Mouse (Mus musculus) megakaryocyte, embryonic 14.5 days (primary cell): ENCODE data around the gene Vma21. TPM values are rescaled to one million over a fixed set of nuclear protein-coding genes. Genes with fewer than 3 reads are reported as not detected.

ENCODE experiments used
- H3K27me3 ChIP-seq: replicated peaks from 2 replicates; pipeline ENCODE3; 2012; ENCODE audit warnings: inconsistent platforms
- H3K36me3 ChIP-seq: replicated peaks from 2 replicates; pipeline ENCODE3; 2012; ENCODE audit warnings: low read length, inconsistent platforms, mixed read lengths
- H3K4me1 ChIP-seq: 2 replicates; pipeline ENCODE4 v1.6.1; 2012; ENCODE audit warnings: inconsistent platforms
- H3K4me3 ChIP-seq: replicated peaks from 2 replicates; pipeline ENCODE3; 2012; ENCODE audit warnings: moderate library complexity, mild to moderate bottlenecking, inconsistent platforms
- H3K9me3 ChIP-seq: 2 replicates; pipeline ENCODE4 v1.6.1; 2012; ENCODE audit warnings: inconsistent platforms
- FLI1 ChIP-seq: IDR thresholded peaks from 2 replicates; pipeline ENCODE4 v1.6.1; 2012; ENCODE audit warnings: low read length, inconsistent platforms, mixed read lengths
- GATA1 ChIP-seq: IDR thresholded peaks from 3 replicates; pipeline ENCODE4 v1.6.1; 2012; ENCODE audit warnings: mixed read lengths, low read length, inconsistent platforms, borderline replicate concordance
- polyA plus RNA-seq: library from polyadenylated mRNA; stranded (reverse); fragments of >175 nt; gene quantifications from 2 replicates; pipeline ENCODE4 v1.2.3, GENCODE M21; 2012; ENCODE audit warnings: low replicate concordance; ENCODE audit not compliant: insufficient read depth

Gene Vma21
- polyA plus RNA-seq = 0.97 and 3.0 TPM in 2 replicates

- no peak for TF ChIP-seq GATA1
- TF ChIP-seq FLI1 = no peak
- Histone ChIP-seq H3K4me1 (peaks cover 19% of the 10 kb centered on the region), H3K4me3 (peak within 1 kb of the TSS; percentile 94), H3K36me3 (peaks cover 2% of the 10 kb centered on the region), H3K27me3 (peaks cover 17% of the 10 kb centered on the region), H3K9me3 (no peaks in the 10 kb centered on the region)
Measured at GRCm38 (mm10) chrX:71815631-71816345, at the start of gene Vma21. Gene Vma21 (plus strand): TSS chrX:71815924.

DNA sequence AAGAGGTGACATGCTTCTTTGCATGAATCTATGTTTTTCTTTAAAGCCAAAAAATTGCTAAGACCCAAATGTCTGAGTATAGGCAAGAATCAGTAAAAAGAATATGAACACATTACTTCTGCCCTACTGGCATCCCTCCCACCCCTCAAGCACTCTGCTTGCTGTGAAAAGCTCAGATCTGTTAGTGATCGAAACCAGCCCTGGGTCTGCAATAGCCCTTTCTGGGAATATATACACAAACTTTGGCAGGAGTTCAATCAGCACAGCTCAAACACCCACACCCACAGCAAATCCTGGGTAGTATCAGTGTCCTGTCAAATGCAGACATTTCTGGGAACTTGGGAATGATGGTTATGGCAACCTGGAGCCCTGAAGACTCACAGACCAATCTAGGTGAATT lies 47.8 kb upstream of the Vma21 start:
- H3K9me3 ChIP-seq = no peaks in the 10 kb centered on the region
- H3K27me3 ChIP-seq = peaks cover 10% of the 10 kb centered on the region
- H3K4me3 ChIP-seq = no peak overlapping the region
- TF ChIP-seq GATA1 = no peak
- H3K36me3 ChIP-seq = no peaks in the 10 kb centered on the region
- no peaks in the 10 kb centered on the region for H3K4me1 ChIP-seq

- Histone ChIP-seq H3K36me3 (no peaks in the 10 kb centered on the region), H3K4me3 (no peak overlapping the region), H3K9me3 (no peaks in the 10 kb centered on the region), H3K27me3 (peaks cover 23% of the 10 kb centered on the region), H3K4me1 (no peaks in the 10 kb centered on the region)
- TF ChIP-seq FLI1 (no peak), GATA1 (no peak)
Measured at GRCm38 (mm10) chrX:71791106-71791505, 24.6 kb upstream of the Vma21 start.

DNA sequence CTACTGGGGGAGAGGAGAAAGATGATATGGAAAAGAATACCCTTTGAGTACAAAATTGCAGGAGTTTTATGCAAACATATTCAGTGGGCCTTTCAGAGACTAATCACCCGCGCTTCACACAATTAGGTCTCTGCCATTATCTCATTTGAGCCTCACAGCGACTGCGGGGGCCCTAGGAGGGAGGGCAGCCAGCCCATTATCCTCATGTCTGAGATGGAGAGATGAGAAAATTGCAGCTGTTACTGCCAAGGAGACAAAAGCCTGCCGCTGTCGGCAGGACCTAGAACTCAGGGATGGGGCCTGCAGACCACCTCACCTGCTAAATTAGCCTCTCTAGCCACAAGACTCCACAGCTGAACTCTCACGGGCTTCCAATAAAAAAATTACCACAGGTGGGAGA lies 18.0 kb upstream of the Vma21 start:
- TF ChIP-seq FLI1 (no peak), GATA1 (no peak)
- H3K36me3 ChIP-seq = no peaks in the 10 kb centered on the region
- peaks cover 14% of the 10 kb centered on the region for H3K27me3 ChIP-seq
- no peaks in the 10 kb centered on the region for H3K9me3 ChIP-seq
- H3K4me1 ChIP-seq = no peaks in the 10 kb centered on the region
- H3K4me3 ChIP-seq = no peak overlapping the region

DNA sequence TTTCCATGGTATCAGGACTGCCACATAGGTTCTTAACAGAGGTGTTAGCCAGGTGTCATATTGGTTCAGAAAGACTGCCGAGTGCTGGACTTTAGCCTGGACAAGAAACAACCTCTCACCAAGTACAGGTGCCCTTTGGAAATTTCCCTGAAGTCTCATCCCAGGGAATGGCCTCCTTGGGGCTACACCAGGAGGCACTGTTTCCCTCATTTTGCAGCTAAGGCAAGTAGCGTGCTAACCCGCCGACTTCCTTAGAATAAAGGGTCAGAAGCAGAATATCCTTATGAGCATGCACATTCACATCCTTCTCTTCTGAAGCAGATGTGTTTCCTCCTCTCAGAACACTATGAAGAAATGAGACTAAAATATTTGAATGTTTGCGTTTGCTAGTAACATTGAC lies 16.8 kb upstream of the Vma21 start:
- H3K9me3 ChIP-seq = no peaks in the 10 kb centered on the region

DNA sequence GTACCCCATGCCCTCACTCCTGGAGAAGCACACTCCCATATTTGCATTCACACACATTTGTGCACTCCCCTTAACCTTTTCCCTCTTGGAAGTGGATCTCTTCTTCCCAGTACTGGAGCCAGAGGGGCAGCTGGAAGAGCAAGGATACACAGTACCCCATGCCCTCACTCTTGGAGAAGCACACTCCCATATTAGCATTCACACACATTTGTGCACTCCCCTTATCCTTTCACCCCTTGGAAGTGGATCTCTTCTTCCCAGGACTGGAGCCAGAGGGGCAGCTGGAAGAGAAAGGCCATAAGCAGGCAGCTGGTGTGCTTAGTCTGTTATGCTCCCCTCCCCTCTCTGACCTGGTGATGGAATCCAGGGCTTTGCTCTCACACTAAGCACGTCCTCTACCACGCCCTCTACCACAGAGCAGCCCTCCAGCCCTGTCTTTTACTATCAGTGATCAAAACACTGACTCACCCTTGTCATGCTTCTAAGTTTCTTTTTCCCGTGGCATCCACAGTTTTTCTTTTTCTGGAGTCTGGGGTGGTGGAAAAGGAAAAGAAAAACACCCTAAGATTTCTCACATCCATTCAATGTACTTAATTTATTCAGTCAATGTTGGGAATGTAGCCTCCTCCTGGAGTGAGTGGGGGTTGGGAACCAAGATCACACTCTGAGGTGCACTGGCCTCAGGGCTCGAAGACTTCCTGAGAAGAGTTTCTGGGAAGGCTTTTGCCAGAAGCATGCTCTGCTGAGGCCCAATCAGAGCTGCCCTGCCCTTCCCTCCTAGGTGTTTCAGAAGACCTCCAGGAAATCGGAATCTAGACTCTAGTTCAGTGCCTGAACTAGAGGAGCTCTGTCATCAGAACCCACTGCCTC lies 3.5 kb upstream of the Vma21 start:
- TF ChIP-seq GATA1 (no peak), FLI1 (no peak)
- Histone ChIP-seq H3K27me3 (peaks cover 22% of the 10 kb centered on the region), H3K4me3 (peak overlapping the region; percentile 46), H3K4me1 (peaks cover 19% of the 10 kb centered on the region), H3K9me3 (no peaks in the 10 kb centered on the region), H3K36me3 (no peaks in the 10 kb centered on the region)

More for the DNA sequence above, 16.8 kb upstream of the Vma21 start:
- Histone ChIP-seq H3K4me1 (no peaks in the 10 kb centered on the region), H3K36me3 (no peaks in the 10 kb centered on the region), H3K27me3 (peaks cover 12% of the 10 kb centered on the region), H3K4me3 (no peak overlapping the region)
- TF ChIP-seq FLI1 (no peak), GATA1 (no peak)

DNA sequence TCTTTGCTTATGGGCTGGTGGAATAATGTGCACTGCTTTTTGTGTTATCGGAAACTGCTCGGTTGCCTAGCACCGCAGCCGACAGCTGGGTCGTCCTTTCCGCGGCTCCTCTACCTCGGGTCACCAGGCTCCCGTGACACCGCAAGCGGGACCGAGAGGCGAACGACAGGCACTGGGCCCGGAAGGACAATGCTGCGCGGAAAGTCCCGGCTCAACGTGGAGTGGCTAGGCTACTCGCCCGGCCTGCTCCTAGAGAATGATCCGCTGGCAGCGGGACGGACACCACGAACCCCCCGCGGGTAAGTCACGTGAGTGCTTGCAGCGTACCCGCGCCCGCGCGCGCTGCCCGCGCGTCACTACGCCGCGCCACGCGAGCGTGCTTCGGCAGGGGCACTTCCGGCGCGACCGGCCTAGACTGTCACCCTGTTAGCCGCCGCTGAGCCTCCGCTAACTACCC lies 705 bp downstream of the Vma21 start:
- Histone ChIP-seq H3K36me3 (peaks cover 2% of the 10 kb centered on the region), H3K9me3 (no peaks in the 10 kb centered on the region), H3K4me3 (peak overlapping the region; percentile 94), H3K27me3 (peaks cover 16% of the 10 kb centered on the region), H3K4me1 (peaks cover 19% of the 10 kb centered on the region)
- TF ChIP-seq GATA1 (no peak), FLI1 (no peak)

GRCm38 (mm10) chrX:71816931-71817361 lies 1.2 kb downstream of the Vma21 start:
- H3K4me1 ChIP-seq = peaks cover 16% of the 10 kb centered on the region
- peak overlapping the region; percentile 94 for H3K4me3 ChIP-seq
- TF ChIP-seq GATA1 (no peak), FLI1 (no peak)
- H3K36me3 ChIP-seq = peaks cover 2% of the 10 kb centered on the region
- H3K27me3 ChIP-seq = peaks cover 13% of the 10 kb centered on the region
- no peaks in the 10 kb centered on the region for H3K9me3 ChIP-seq

DNA sequence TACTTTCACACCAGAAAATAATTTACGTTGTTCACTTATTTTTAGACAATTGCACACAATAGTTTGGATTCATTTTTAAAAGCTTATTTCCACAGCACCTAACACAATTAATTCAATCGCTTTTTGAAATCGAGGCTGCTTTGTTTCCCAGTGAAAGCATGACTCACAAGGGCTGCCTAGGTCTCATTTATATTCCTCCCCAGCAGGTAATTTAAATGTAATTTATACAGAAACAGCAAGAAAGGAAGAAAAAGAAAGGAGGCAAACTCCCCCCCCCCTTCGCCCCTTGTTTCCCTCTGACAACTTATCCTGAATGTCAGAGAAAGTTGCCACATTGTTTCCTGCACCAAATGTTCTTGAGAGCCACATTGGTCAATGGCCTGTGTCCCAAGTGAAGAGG lies 23.2 kb downstream of the Vma21 start:
- no peaks in the 10 kb centered on the region for H3K4me1 ChIP-seq
- TF ChIP-seq GATA1 (no peak), FLI1 (no peak)
- no peaks in the 10 kb centered on the region for H3K36me3 ChIP-seq
- H3K4me3 ChIP-seq = no peak overlapping the region
- H3K9me3 ChIP-seq = peaks cover 11% of the 10 kb centered on the region
- H3K27me3 ChIP-seq = no peaks in the 10 kb centered on the region

DNA sequence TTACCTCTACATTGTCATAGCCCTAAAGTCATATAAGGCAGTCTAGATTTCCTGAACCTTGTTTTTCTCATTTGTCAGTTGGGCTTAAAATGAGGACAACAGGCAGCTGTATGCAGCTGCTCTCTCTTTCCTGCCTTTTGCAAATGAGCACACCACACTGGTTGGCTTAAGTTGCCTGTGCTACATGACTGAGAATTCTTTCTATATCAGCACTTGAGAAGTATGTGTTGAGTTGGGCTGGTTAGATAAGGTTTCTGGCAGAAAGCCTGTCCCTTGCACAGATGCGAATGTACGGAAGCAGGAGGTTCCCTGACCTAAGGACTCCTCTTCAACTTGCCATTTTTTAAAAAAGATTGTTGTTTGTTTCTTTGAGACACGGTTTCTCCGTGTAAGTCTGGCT lies 31.0 kb downstream of the Vma21 start:
- Histone ChIP-seq H3K4me3 (no peak overlapping the region), H3K9me3 (no peaks in the 10 kb centered on the region), H3K27me3 (peaks cover 10% of the 10 kb centered on the region), H3K36me3 (no peaks in the 10 kb centered on the region), H3K4me1 (no peaks in the 10 kb centered on the region)
- no peak for TF ChIP-seq FLI1
- TF ChIP-seq GATA1 = no peak
